ENCODE assay signal across 27 mouse cellular contexts in the genomic region with DNA sequence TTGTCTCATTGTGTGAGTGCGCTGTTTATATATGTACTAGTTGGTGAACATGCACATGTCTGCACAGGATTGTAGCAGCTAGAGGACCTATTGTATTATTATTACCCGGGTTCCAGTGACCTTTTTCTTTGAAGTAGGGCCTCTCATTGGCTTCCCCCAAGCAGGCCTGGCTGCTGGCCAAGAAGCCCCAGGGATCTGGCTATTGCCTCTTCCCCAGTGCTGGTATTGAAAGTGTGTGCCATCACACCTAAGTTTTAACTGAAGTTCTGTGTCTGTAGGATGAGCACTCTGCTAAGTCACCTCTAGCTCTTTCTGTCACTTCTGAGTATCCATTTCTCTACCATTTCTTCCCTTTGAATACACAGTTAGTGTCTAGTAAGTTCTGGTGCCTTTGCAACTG. TPM values are rescaled to one million over a fixed set of nuclear protein-coding genes. Genes with fewer than 3 reads are reported as not detected.
DNase-seq lines count a peak whose midpoint lies in the region; ATAC-seq and TF ChIP-seq lines count a peak whose summit lies in the region.
"Had no signal": no experiment of that assay in that cellular context is flagged by ENCODE, and none has a peak within 500 bp of the region (broad histone marks: within the 10 kb centered on the region; RNA-seq: fewer than 3 reads in every experiment).

No protein-coding gene starts in this region.

- no peaks in the 10 kb centered on the region for H3K36me3 ChIP-seq in heart, embryonic 11.5 days (ENCODE audit: control insufficient read depth, insufficient read depth, low read length)
- peaks cover 9% of the 10 kb centered on the region for H3K36me3 ChIP-seq in limb, embryonic 10.5 days
- H3K36me3 ChIP-seq: heart, embryonic 10.5 days; hindbrain, embryonic 15.5 days; liver, embryonic 13.5 days; midbrain, embryonic 10.5 days; neural tube, embryonic 13.5 days had no signal

- no peak overlapping the region for H3K4me3 ChIP-seq in cerebellum, adult 2 months (replicated peaks; ENCODE audit: insufficient read depth, low read depth, low read length)
- H3K4me3 ChIP-seq in heart, embryonic 11.5 days (ENCODE audit: low read depth, low read length), result no peak overlapping the region
- no peak overlapping the region for H3K4me3 ChIP-seq in limb, embryonic 10.5 days
- H3K4me3 ChIP-seq: embryonic facial prominence, embryonic 15.5 days; heart, embryonic 10.5 days; hindbrain, embryonic 15.5 days; layer of hippocampus, adult 2 months; liver, embryonic 13.5 days; midbrain, embryonic 10.5 days; myocyte; neural tube, embryonic 13.5 days had no signal

- no peak for ATAC-seq in heart, embryonic 11.5 days (replicated peaks; ENCODE audit: insufficient number of reproducible peaks, low FRiP score, low TSS enrichment)
- ATAC-seq: activated CD4-positive, CD25-positive, alpha-beta regulatory T cell, adult 4 months; forebrain, embryonic 16.5 days; midbrain, embryonic 16.5 days had no signal

- H3K4me1 ChIP-seq in cerebellum, adult 2 months (ENCODE audit: control insufficient read depth, insufficient read depth, low read length), result no peaks in the 10 kb centered on the region
- no peaks in the 10 kb centered on the region for H3K4me1 ChIP-seq in heart, embryonic 11.5 days (ENCODE audit: control insufficient read depth, insufficient read depth, low read length)
- H3K4me1 ChIP-seq in limb, embryonic 10.5 days, result no peaks in the 10 kb centered on the region
- H3K4me1 ChIP-seq: embryonic facial prominence, embryonic 15.5 days; heart, embryonic 10.5 days; hindbrain, embryonic 15.5 days; liver, embryonic 13.5 days had no signal

- 41% methylated on average over 2 of the region's 2 CpGs for WGBS in cerebellum, adult 2 months
- WGBS in heart, embryonic 11.5 days (ENCODE audit: insufficient replicate concordance), result 78% methylated on average over 2 of the region's 2 CpGs
- WGBS in limb, embryonic 10.5 days, result 87% methylated on average over 2 of the region's 2 CpGs

- H3K27ac ChIP-seq in cerebellum, adult 2 months (ENCODE audit: insufficient read depth, low read length), result no peak overlapping the region
- H3K27ac ChIP-seq in heart, embryonic 11.5 days (ENCODE audit: low read depth, low read length), result no peak overlapping the region
- H3K27ac ChIP-seq in limb, embryonic 10.5 days, result no peak overlapping the region
- H3K27ac ChIP-seq: embryonic facial prominence, embryonic 15.5 days; heart, embryonic 10.5 days; hindbrain, embryonic 15.5 days; kidney, postnatal 0 days; layer of hippocampus, adult 2 months; liver, embryonic 13.5 days; midbrain, embryonic 10.5 days; neural tube, embryonic 13.5 days had no signal

- H3K27me3 ChIP-seq in cerebellum, adult 2 months (ENCODE audit: control insufficient read depth, insufficient read depth, low read length), result no peaks in the 10 kb centered on the region
- H3K27me3 ChIP-seq in heart, embryonic 11.5 days (ENCODE audit: control insufficient read depth, insufficient read depth, low read length), result no peaks in the 10 kb centered on the region
- no peaks in the 10 kb centered on the region for H3K27me3 ChIP-seq in limb, embryonic 10.5 days (ENCODE audit: low read depth, poor library complexity, severe bottlenecking)
- H3K27me3 ChIP-seq: embryonic facial prominence, embryonic 15.5 days; hindbrain, embryonic 15.5 days; liver, embryonic 13.5 days; neural tube, embryonic 13.5 days had no signal

- no peak overlapping the region for H3K4me2 ChIP-seq in heart, embryonic 11.5 days
- H3K4me2 ChIP-seq: embryonic facial prominence, embryonic 15.5 days; hindbrain, embryonic 15.5 days; liver, embryonic 13.5 days; neural tube, embryonic 13.5 days had no signal

- no peak overlapping the region for H3K9ac ChIP-seq in heart, embryonic 11.5 days (ENCODE audit: low read depth, low read length)
- H3K9ac ChIP-seq: embryonic facial prominence, embryonic 15.5 days; hindbrain, embryonic 15.5 days; liver, embryonic 13.5 days; neural tube, embryonic 13.5 days had no signal

- peak; percentile 3 to 7 for DNase-seq in cerebellum, adult 2 months
- no peak for DNase-seq in cerebellum, adult 8-10 months
- peak; percentile 63 for DNase-seq in heart, adult 11 months
- peak; percentile 33 for DNase-seq in retina, postnatal 1 day
- no peak for DNase-seq in retina, embryonic 14.5 days (ENCODE audit: low spot score)
- DNase-seq in cerebellum, postnatal 25 days, result peak; percentile 37 to 66
- DNase-seq in limb, embryonic 10.5 days (ENCODE audit: low spot score), result no peak
- DNase-seq: B cell, adult 2 months; kidney, adult 2 months; layer of hippocampus, postnatal 36 days; liver, embryonic 13.5 days; lung, adult 2 months; right cerebral cortex, adult 18-20 months; spleen, adult 18-20 months; thymus, postnatal 14 days had no signal

- TF ChIP-seq CTCF in cerebellum, adult 2 months (IDR thresholded peaks at IDR 0.05; ENCODE audit: borderline replicate concordance, insufficient read depth, low read depth, low read length), result no peak

- H3K9me3 ChIP-seq in heart, embryonic 11.5 days (replicated peaks; ENCODE audit: control insufficient read depth, low read length), result no peaks in the 10 kb centered on the region
- no peaks in the 10 kb centered on the region for H3K9me3 ChIP-seq in limb, embryonic 10.5 days (replicated peaks)
- H3K9me3 ChIP-seq: embryonic facial prominence, embryonic 15.5 days; heart, embryonic 10.5 days; hindbrain, embryonic 15.5 days; liver, embryonic 13.5 days; midbrain, embryonic 10.5 days; neural tube, embryonic 13.5 days had no signal

- no peak for TF ChIP-seq POLR2A in cerebellum, adult 2 months (IDR thresholded peaks at IDR 0.05; ENCODE audit: borderline replicate concordance, insufficient read depth, low read length)

RNA-seq across cellular contexts. Expression of a gene that starts 28.2 kb away (rescaled TPM):
- polyA plus RNA-seq in cerebellum, adult 2 months (2012; rRNA removed), result 8.5 and 11.3 TPM in 2 replicates
- 6.2 and 8.7 TPM in 2 replicates for polyA plus RNA-seq in heart, embryonic 11.5 days (2014; fragmentation: Nextera tagmentation; extraction: Ambion mirVana)
- 12.8 and 16.4 TPM in 2 replicates for polyA plus RNA-seq in limb, embryonic 10.5 days (2016; fragmentation: Nextera tagmentation; extraction: Ambion mirVana)

Comparison
In these comparisons a context has a peak if more than half of its experiments do, and no peak if none do; other contexts are left out.
1. DNase-seq: peak in cerebellum, adult 2 months (2 of 2), heart, adult 11 months (single experiment), retina, postnatal 1 day (single experiment) and cerebellum, postnatal 25 days (2 of 2); none in cerebellum, adult 8-10 months (single experiment), retina, embryonic 14.5 days (single experiment) and limb, embryonic 10.5 days (single experiment).